Mouse (Mus musculus) lung, adult 2 months (tissue): Measurements from ENCODE around the gene Hrct1. TPM values are rescaled to one million over a fixed set of nuclear protein-coding genes. Genes with fewer than 3 reads are reported as not detected.

Experiments
- DNase-seq: peaks from one replicate; pipeline ENCODE4 v3.0.0; 2022
- H3K4me1 ChIP-seq: fragments of 200-500 bp; 2 replicates; pipeline ENCODE4 v1.6.1; 2011; ENCODE audit warnings: low read length; ENCODE audit not compliant: control insufficient read depth, insufficient read depth
- H3K4me3 ChIP-seq: fragments of 200-500 bp; replicated peaks from 2 replicates; pipeline ENCODE3; 2011; ENCODE audit warnings: low read depth, mild to moderate bottlenecking, control low read depth, low read length; ENCODE audit errors: extremely low read depth
- CTCF ChIP-seq: fragments of 200-500 bp; IDR thresholded peaks from 2 replicates; pipeline ENCODE4 v1.5.1; 2011; ENCODE audit warnings: mild to moderate bottlenecking, low read length, control low read depth; ENCODE audit not compliant: insufficient read depth
- POLR2A ChIP-seq: fragments of 200-500 bp; IDR thresholded peaks from 2 replicates; pipeline ENCODE4 v1.6.1; 2011; ENCODE audit warnings: low read depth, mild to moderate bottlenecking, control low read depth, low read length, borderline replicate concordance; ENCODE audit errors: extremely low read depth
- WGBS: fragments of 180-500 bp; shearing (Covaris S2); methylation state at CpG from one replicate; pipeline ENCODE4 v1.1.7; 2018; 5-methylcytosine and 5-hydroxymethylcytosine counted together
- polyA plus RNA-seq: library from polyadenylated mRNA; depleted of rRNA; stranded (reverse); fragments of >200 nt; gene quantifications from 2 replicates; pipeline ENCODE4 v1.2.3, GENCODE M21; 2012

Gene Hrct1
- polyA plus RNA-seq, 1 experiment: 15.1 TPM

- Histone ChIP-seq H3K4me1 (peaks cover 35% of the 10 kb centered on the region), H3K4me3 (no peak overlapping the region)
- no peak for DNase-seq
- TF ChIP-seq POLR2A (peak; percentile 14; the same call in 1 of the 2 replicates), CTCF (no peak)
- WGBS: 41% methylated on average over 12 of the region's 12 CpGs
Measured at GRCm38 (mm10) chr4:43726228-43726993, 577 bp upstream of the Hrct1 start.

- DNase-seq: peak; percentile 46
- TF ChIP-seq POLR2A (no peak), CTCF (no peak)
- peaks cover 35% of the 10 kb centered on the region for H3K4me1 ChIP-seq
- WGBS: 63% methylated on average over 7 of the region's 7 CpGs
- no peak overlapping the region for H3K4me3 ChIP-seq
Measured at GRCm38 (mm10) chr4:43727718-43728575, 959 bp downstream of the Hrct1 start.

- no peak overlapping the region for H3K4me3 ChIP-seq
- 10% methylated on average over 5 of the region's 5 CpGs for WGBS
- TF ChIP-seq CTCF: no peak
- TF ChIP-seq POLR2A: peak; percentile 57; the same call in 1 of the 2 replicates
- DNase-seq: peak; percentile 60
- H3K4me1 ChIP-seq: peaks cover 35% of the 10 kb centered on the region
Measured at GRCm38 (mm10) chr4:43728576-43728954, 1.6 kb downstream of the Hrct1 start.

- 28% methylated on average over 3 of the region's 3 CpGs for WGBS
- H3K4me3 ChIP-seq: no peak overlapping the region
- DNase-seq: no peak
- H3K4me1 ChIP-seq: peaks cover 35% of the 10 kb centered on the region
- TF ChIP-seq POLR2A: no peak
- TF ChIP-seq CTCF: no peak
Measured at GRCm38 (mm10) chr4:43729126-43729525, 2.1 kb downstream of the Hrct1 start.

GRCm38 (mm10) chr4:43729794-43730550, 3.0 kb downstream of the Hrct1 start, which contains the start of gene Spaar:
Gene Spaar (plus strand): TSS chr4:43730034.
- peaks cover 35% of the 10 kb centered on the region for H3K4me1 ChIP-seq
- peak; percentile 77 for DNase-seq
- WGBS: 16% methylated on average over 14 of the region's 14 CpGs
- TF ChIP-seq CTCF (no peak), POLR2A (no peak; the same call in 1 of the 2 replicates)
- H3K4me3 ChIP-seq: no peak within 1 kb of the TSS

- Histone ChIP-seq H3K4me3 (no peak overlapping the region), H3K4me1 (peaks cover 35% of the 10 kb centered on the region)
- TF ChIP-seq POLR2A: no peak
- 0 out of 2 replicates have a peak, but pooled peaks have one; percentile 16 for TF ChIP-seq CTCF
- peak; percentile 48 for DNase-seq
- WGBS: 52% methylated on average over 21 of the region's 21 CpGs
Measured at GRCm38 (mm10) chr4:43730750-43731297, 3.8 kb downstream of the Hrct1 start.

- no peak for DNase-seq
- Histone ChIP-seq H3K4me3 (no peak overlapping the region), H3K4me1 (peaks cover 31% of the 10 kb centered on the region)
- WGBS: 5% methylated on average over 1 of the region's 1 CpGs
- TF ChIP-seq CTCF: no peak
- TF ChIP-seq POLR2A: no peak
Measured at GRCm38 (mm10) chr4:43732171-43732570, 5.2 kb downstream of the Hrct1 start.

- DNase-seq: no peak
- Histone ChIP-seq H3K4me1 (peaks cover 21% of the 10 kb centered on the region), H3K4me3 (no peak overlapping the region)
- WGBS: 62% methylated on average over 5 of the region's 5 CpGs
- TF ChIP-seq CTCF (no peak), POLR2A (no peak)
Measured at GRCm38 (mm10) chr4:43733186-43733585, 6.2 kb downstream of the Hrct1 start.

- no peaks in the 10 kb centered on the region for H3K4me1 ChIP-seq
- no peak overlapping the region for H3K4me3 ChIP-seq
- no peak for DNase-seq
- TF ChIP-seq CTCF (no peak), POLR2A (no peak)
- WGBS: 70% methylated on average over 6 of the region's 6 CpGs
Measured at GRCm38 (mm10) chr4:43737144-43737543, 10.2 kb downstream of the Hrct1 start.
